In genomic region chrX:41912061-41912401, GRCm38 (mm10) we compare ENCODE assay signal across 8 mouse cellular contexts. TPM values are rescaled to one million over a fixed set of nuclear protein-coding genes. Genes with fewer than 3 reads are reported as not detected.
DNase-seq lines count a peak whose midpoint lies in the region; ATAC-seq and TF ChIP-seq lines count a peak whose summit lies in the region.

No protein-coding gene starts in this region.

- no peak for TF ChIP-seq CTCF in intestine, postnatal 0 days (IDR thresholded peaks at IDR 0.05; ENCODE audit: low read depth)

- H3K4me2 ChIP-seq in lung, embryonic 15.5 days, result peak overlapping the region; percentile 46
- H3K4me2 ChIP-seq in intestine, postnatal 0 days (replicated peaks; ENCODE audit: low read depth), result peak overlapping the region; percentile 44
- peak overlapping the region; percentile 35 for H3K4me2 ChIP-seq in neural tube, embryonic 14.5 days (ENCODE audit: low read depth, low read length)

- ATAC-seq in lung, embryonic 15.5 days (ENCODE audit: borderline replicate concordance, extremely low read depth, low FRiP score, low TSS enrichment), result no peak
- ATAC-seq in erythroblast, adult 5-6 weeks (replicated peaks; ENCODE audit: low FRiP score, poor library complexity, severe bottlenecking), result 0 out of 2 replicates have a peak, but pooled peaks have one; percentile 5
- ATAC-seq in intestine, postnatal 0 days, result no peak
- no peak for ATAC-seq in neural tube, embryonic 14.5 days (ENCODE audit: low read depth)

- H3K9ac ChIP-seq in lung, embryonic 15.5 days, result no peak overlapping the region
- no peak overlapping the region for H3K9ac ChIP-seq in intestine, postnatal 0 days (ENCODE audit: low read depth, low read length)
- H3K9ac ChIP-seq in neural tube, embryonic 14.5 days (replicated peaks; ENCODE audit: low read depth, low read length), result 0 out of 2 replicates have a peak overlapping the region, but pooled peaks have one; percentile 57

- peak overlapping the region; percentile 90 for H3K27ac ChIP-seq in lung, embryonic 15.5 days
- peak overlapping the region; percentile 79; the same call in 1 of the 2 replicates for H3K27ac ChIP-seq in intestine, postnatal 0 days (ENCODE audit: low read depth, low read length)
- peak overlapping the region; percentile 60 for H3K27ac ChIP-seq in neural tube, embryonic 14.5 days (ENCODE audit: low read depth, low read length)

- no peaks in the 10 kb centered on the region for H3K9me3 ChIP-seq in lung, embryonic 15.5 days
- no peaks in the 10 kb centered on the region for H3K9me3 ChIP-seq in intestine, postnatal 0 days (ENCODE audit: control insufficient read depth)
- H3K9me3 ChIP-seq in neural tube, embryonic 14.5 days (ENCODE audit: control insufficient read depth, low read length), result no peaks in the 10 kb centered on the region

- H3K4me3 ChIP-seq in lung, embryonic 15.5 days, result peak overlapping the region; percentile 64
- peak overlapping the region; percentile 68 for H3K4me3 ChIP-seq in intestine, postnatal 0 days (ENCODE audit: low read depth, low read length)
- H3K4me3 ChIP-seq in neural tube, embryonic 14.5 days (ENCODE audit: low read depth, low read length), result peak overlapping the region; percentile 53

- no peaks in the 10 kb centered on the region for H3K36me3 ChIP-seq in lung, embryonic 15.5 days
- no peaks in the 10 kb centered on the region for H3K36me3 ChIP-seq in intestine, postnatal 0 days (ENCODE audit: control insufficient read depth, insufficient read depth)
- no peaks in the 10 kb centered on the region for H3K36me3 ChIP-seq in neural tube, embryonic 14.5 days (ENCODE audit: control insufficient read depth, insufficient read depth, low read length)

- no peaks in the 10 kb centered on the region for H3K27me3 ChIP-seq in lung, embryonic 15.5 days
- H3K27me3 ChIP-seq in intestine, postnatal 0 days (replicated peaks; ENCODE audit: control insufficient read depth, insufficient read depth, low read length), result no peaks in the 10 kb centered on the region
- no peaks in the 10 kb centered on the region for H3K27me3 ChIP-seq in neural tube, embryonic 14.5 days (ENCODE audit: control insufficient read depth, insufficient read depth, low read length)

- 42% methylated on average over 10 of the region's 10 CpGs for WGBS in lung, embryonic 15.5 days
- WGBS in intestine, postnatal 0 days, result 38% methylated on average over 10 of the region's 10 CpGs
- WGBS in neural tube, embryonic 14.5 days, result 42% methylated on average over 10 of the region's 10 CpGs

- no peaks in the 10 kb centered on the region for H3K4me1 ChIP-seq in lung, embryonic 15.5 days
- H3K4me1 ChIP-seq in intestine, postnatal 0 days (replicated peaks; ENCODE audit: control insufficient read depth, insufficient read depth, low read length), result no peaks in the 10 kb centered on the region
- H3K4me1 ChIP-seq in neural tube, embryonic 14.5 days (ENCODE audit: control insufficient read depth, insufficient read depth, low read length), result no peaks in the 10 kb centered on the region

- no peak for DNase-seq in lung, postnatal 14 days
- DNase-seq in cerebellum, adult 9-11 months, result no peak
- DNase-seq in cerebellum, adult 11-12 months, result no peak
- DNase-seq in ovary, postnatal 36 days (ENCODE audit: low spot score), result no peak

RNA-seq across cellular contexts. Expression of gene Thoc2, which starts 8.4 kb away (rescaled TPM):
- polyA plus RNA-seq in lung, embryonic 15.5 days (2015; fragmentation: Nextera tagmentation; extraction: Ambion mirVana), result 73.6 and 80.9 TPM in 2 replicates
- 60.0 and 64.2 TPM in 2 replicates for total RNA-seq in erythroblast, adult 5-6 weeks (2015; ENCODE audit: low replicate concordance)
- total RNA-seq in erythroblast, adult 5-6 weeks (2017; ENCODE audit: low replicate concordance), result 90.0 and 102 TPM in 2 replicates
- polyA plus RNA-seq in intestine, postnatal 0 days (2015; fragmentation: Nextera tagmentation; extraction: Ambion mirVana), result 36.5 and 38.2 TPM in 2 replicates
- polyA plus RNA-seq in neural tube, embryonic 14.5 days (2014; fragmentation: Nextera tagmentation; extraction: Ambion mirVana), result 105 and 109 TPM in 2 replicates
